20 mouse cellular contexts compared by ENCODE assay signal in genomic region chr9:120657786-120658185, GRCm38 (mm10).
DNase-seq lines count a peak whose midpoint lies in the region; ATAC-seq lines count a peak whose summit lies in the region.
"Had no signal": no experiment of that assay in that cellular context is flagged by ENCODE, and none has a peak within 500 bp of the region (broad histone marks: within the 10 kb centered on the region; RNA-seq: fewer than 3 reads in every experiment).

No protein-coding gene starts in this region.

- no peaks in the 10 kb centered on the region for H3K9me3 ChIP-seq in heart, embryonic 15.5 days (replicated peaks)
- no peaks in the 10 kb centered on the region for H3K9me3 ChIP-seq in midbrain, embryonic 12.5 days
- no peaks in the 10 kb centered on the region for H3K9me3 ChIP-seq in midbrain, embryonic 15.5 days
- H3K9me3 ChIP-seq in embryonic facial prominence, embryonic 14.5 days (ENCODE audit: control insufficient read depth, low read length) = no peaks in the 10 kb centered on the region
- no peaks in the 10 kb centered on the region for H3K9me3 ChIP-seq in stomach, embryonic 16.5 days (replicated peaks; ENCODE audit: control insufficient read depth, low read length)
- H3K9me3 ChIP-seq: hindbrain, embryonic 15.5 days; limb, embryonic 12.5 days; midbrain, embryonic 10.5 days had no signal

- no peak overlapping the region for H3K9ac ChIP-seq in heart, embryonic 15.5 days
- no peak overlapping the region for H3K9ac ChIP-seq in midbrain, embryonic 12.5 days (replicated peaks)
- no peak overlapping the region for H3K9ac ChIP-seq in midbrain, embryonic 15.5 days
- H3K9ac ChIP-seq in embryonic facial prominence, embryonic 14.5 days (ENCODE audit: low read depth, low read length) = no peak overlapping the region
- H3K9ac ChIP-seq in stomach, embryonic 16.5 days (ENCODE audit: low read length) = no peak overlapping the region
- H3K9ac ChIP-seq: hindbrain, embryonic 15.5 days; limb, embryonic 12.5 days; liver, postnatal 0 days had no signal

- peaks cover 13% of the 10 kb centered on the region; the same call in 1 of the 2 replicates for H3K27me3 ChIP-seq in heart, embryonic 15.5 days
- no peaks in the 10 kb centered on the region for H3K27me3 ChIP-seq in midbrain, embryonic 12.5 days
- no peaks in the 10 kb centered on the region for H3K27me3 ChIP-seq in midbrain, embryonic 15.5 days (replicated peaks)
- H3K27me3 ChIP-seq in embryonic facial prominence, embryonic 14.5 days (replicated peaks; ENCODE audit: control insufficient read depth, insufficient read depth, low read length) = no peaks in the 10 kb centered on the region
- no peaks in the 10 kb centered on the region for H3K27me3 ChIP-seq in stomach, embryonic 16.5 days (ENCODE audit: control insufficient read depth, insufficient read depth, low read length)
- H3K27me3 ChIP-seq: hindbrain, embryonic 15.5 days; limb, embryonic 12.5 days had no signal

- DNase-seq in heart, postnatal 4 days = no peak
- peak; percentile 76 for DNase-seq in embryonic facial prominence, embryonic 14.5 days (ENCODE audit: low spot score)
- no peak for DNase-seq in yolk sac, embryonic 10.5 days (ENCODE audit: low spot score)
- DNase-seq: cerebellum, adult 9-11 months; gastrocnemius, postnatal 25 days; kidney, postnatal 10 days; liver, postnatal 0 days; lung, postnatal 36 days; spleen, adult 18-20 months had no signal

- no peak overlapping the region for H3K4me3 ChIP-seq in heart, embryonic 15.5 days
- H3K4me3 ChIP-seq in midbrain, embryonic 12.5 days = no peak overlapping the region
- H3K4me3 ChIP-seq in midbrain, embryonic 15.5 days = no peak overlapping the region
- H3K4me3 ChIP-seq in embryonic facial prominence, embryonic 14.5 days (ENCODE audit: low read depth, low read length) = no peak overlapping the region
- H3K4me3 ChIP-seq in stomach, embryonic 16.5 days (replicated peaks; ENCODE audit: low read length) = no peak overlapping the region
- H3K4me3 ChIP-seq: erythroblast, embryonic 14.5 days; hindbrain, embryonic 15.5 days; left cerebral cortex, adult 2 months; limb, embryonic 12.5 days; midbrain, embryonic 10.5 days had no signal

- H3K4me1 ChIP-seq in heart, embryonic 15.5 days (replicated peaks) = no peaks in the 10 kb centered on the region
- peaks cover 21% of the 10 kb centered on the region for H3K4me1 ChIP-seq in midbrain, embryonic 12.5 days
- peaks cover 11% of the 10 kb centered on the region for H3K4me1 ChIP-seq in midbrain, embryonic 15.5 days
- peaks cover 9% of the 10 kb centered on the region; the same call in 1 of the 2 replicates for H3K4me1 ChIP-seq in embryonic facial prominence, embryonic 14.5 days (ENCODE audit: control insufficient read depth, insufficient read depth, low read length)
- no peaks in the 10 kb centered on the region for H3K4me1 ChIP-seq in stomach, embryonic 16.5 days (ENCODE audit: control insufficient read depth, insufficient read depth, low read length)

- ATAC-seq in heart, embryonic 15.5 days (replicated peaks; ENCODE audit: insufficient number of reproducible peaks, insufficient read depth, low FRiP score, low read depth) = no peak
- ATAC-seq in midbrain, embryonic 12.5 days (ENCODE audit: low FRiP score, low read depth) = no peak
- ATAC-seq in midbrain, embryonic 15.5 days (replicated peaks) = no peak
- peak; percentile 50 for ATAC-seq in embryonic facial prominence, embryonic 14.5 days (ENCODE audit: low read depth)
- 0 out of 2 replicates have a peak, but pooled peaks have one; percentile 45 for ATAC-seq in stomach, embryonic 16.5 days (ENCODE audit: insufficient read depth, low FRiP score)
- ATAC-seq: intestine, embryonic 16.5 days; liver, postnatal 0 days had no signal

- H3K36me3 ChIP-seq in heart, embryonic 15.5 days = no peaks in the 10 kb centered on the region
- H3K36me3 ChIP-seq in midbrain, embryonic 12.5 days = no peaks in the 10 kb centered on the region
- no peaks in the 10 kb centered on the region for H3K36me3 ChIP-seq in midbrain, embryonic 15.5 days (replicated peaks)
- H3K36me3 ChIP-seq in embryonic facial prominence, embryonic 14.5 days (ENCODE audit: control insufficient read depth, insufficient read depth, low read length) = no peaks in the 10 kb centered on the region
- no peaks in the 10 kb centered on the region for H3K36me3 ChIP-seq in stomach, embryonic 16.5 days (ENCODE audit: control insufficient read depth, insufficient read depth, low read length)
- H3K36me3 ChIP-seq: hindbrain, embryonic 15.5 days; limb, embryonic 12.5 days; midbrain, embryonic 10.5 days had no signal

- peak overlapping the region; percentile 40 for H3K27ac ChIP-seq in heart, embryonic 15.5 days
- H3K27ac ChIP-seq in midbrain, embryonic 12.5 days (replicated peaks) = 0 out of 2 replicates have a peak overlapping the region, but pooled peaks have one; percentile 4
- H3K27ac ChIP-seq in midbrain, embryonic 15.5 days = no peak overlapping the region
- peak overlapping the region; percentile 70 for H3K27ac ChIP-seq in embryonic facial prominence, embryonic 14.5 days (replicated peaks; ENCODE audit: low read depth, low read length)
- no peak overlapping the region for H3K27ac ChIP-seq in stomach, embryonic 16.5 days (ENCODE audit: low read length)
- H3K27ac ChIP-seq: hindbrain, embryonic 15.5 days; left cerebral cortex, adult 2 months; limb, embryonic 12.5 days; midbrain, embryonic 10.5 days had no signal

- H3K4me2 ChIP-seq in heart, embryonic 15.5 days = no peak overlapping the region
- no peak overlapping the region for H3K4me2 ChIP-seq in midbrain, embryonic 12.5 days (replicated peaks)
- H3K4me2 ChIP-seq in midbrain, embryonic 15.5 days = no peak overlapping the region
- no peak overlapping the region for H3K4me2 ChIP-seq in embryonic facial prominence, embryonic 14.5 days (ENCODE audit: low read depth, low read length)
- H3K4me2 ChIP-seq in stomach, embryonic 16.5 days (ENCODE audit: low read depth, low read length) = no peak overlapping the region
- H3K4me2 ChIP-seq: heart, embryonic 11.5 days; hindbrain, embryonic 15.5 days; limb, embryonic 12.5 days had no signal

Comparison
In these comparisons a context has a peak if more than half of its experiments do, and no peak if none do; other contexts are left out.
1. H3K27ac ChIP-seq: peak in heart, embryonic 15.5 days (single experiment), midbrain, embryonic 12.5 days (single experiment) and embryonic facial prominence, embryonic 14.5 days (single experiment); none in midbrain, embryonic 15.5 days (single experiment) and stomach, embryonic 16.5 days (single experiment).
2. ATAC-seq: peak in embryonic facial prominence, embryonic 14.5 days (single experiment) and stomach, embryonic 16.5 days (single experiment); none in heart, embryonic 15.5 days (single experiment), midbrain, embryonic 12.5 days (single experiment) and midbrain, embryonic 15.5 days (single experiment).